Mouse (Mus musculus): ENCODE measurements at regions not wholly inside any gene's neighbourhood (a gene's known extent, or its start where the extent isn't known, plus 50 kb on each side); places are given as distances from the start of the nearest gene placed in this dataset.

DNA sequence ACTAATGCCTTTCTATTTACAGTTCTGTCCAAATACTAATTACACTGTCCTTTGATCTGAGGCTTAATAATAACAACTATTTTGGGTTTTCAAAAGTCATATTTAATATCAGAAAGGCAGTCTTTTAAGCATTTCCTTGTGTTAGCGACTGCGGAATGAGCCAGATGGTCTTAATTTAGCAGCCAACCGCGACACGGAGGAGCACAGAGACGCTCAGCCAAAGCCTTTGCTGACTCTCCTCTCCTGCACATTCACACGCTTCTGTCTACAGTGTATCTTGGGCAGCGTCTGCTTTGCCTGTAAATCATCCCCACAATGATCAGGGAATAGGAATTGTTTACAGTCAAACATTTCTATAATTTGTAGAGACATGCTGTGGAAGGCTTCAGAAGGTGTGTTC lies 201.1 kb downstream of the Zfp462 start:
- Histone ChIP-seq H3K4me2 (ENCODE audit: low read depth, low read length) (0 out of 2 replicates have a peak overlapping the region, but pooled peaks have one; percentile 3), H3K4me1 (ENCODE audit: control insufficient read depth, insufficient read depth, low read length) (no peaks in the 10 kb centered on the region), H3K36me3 (replicated peaks; ENCODE audit: control insufficient read depth, insufficient read depth, low read depth, low read length) (no peaks in the 10 kb centered on the region), H3K9me3 (replicated peaks; ENCODE audit: control insufficient read depth, low read length) (no peaks in the 10 kb centered on the region), H3K4me3 (ENCODE audit: low read depth, low read length) (no peak overlapping the region), H3K27ac (replicated peaks; ENCODE audit: low read depth, low read length) (no peak overlapping the region), H3K9ac (replicated peaks; ENCODE audit: low read length) (no peak overlapping the region), H3K27me3 (ENCODE audit: control insufficient read depth, insufficient read depth, low read length) (no peaks in the 10 kb centered on the region)
- WGBS: 24% methylated on average over 8 of the region's 8 CpGs
- DNase-seq (ENCODE audit: low spot score) (peak; percentile 75), ATAC-seq (replicated peaks; ENCODE audit: insufficient number of reproducible peaks, low FRiP score, low TSS enrichment, low read depth) (no peak)

DNA sequence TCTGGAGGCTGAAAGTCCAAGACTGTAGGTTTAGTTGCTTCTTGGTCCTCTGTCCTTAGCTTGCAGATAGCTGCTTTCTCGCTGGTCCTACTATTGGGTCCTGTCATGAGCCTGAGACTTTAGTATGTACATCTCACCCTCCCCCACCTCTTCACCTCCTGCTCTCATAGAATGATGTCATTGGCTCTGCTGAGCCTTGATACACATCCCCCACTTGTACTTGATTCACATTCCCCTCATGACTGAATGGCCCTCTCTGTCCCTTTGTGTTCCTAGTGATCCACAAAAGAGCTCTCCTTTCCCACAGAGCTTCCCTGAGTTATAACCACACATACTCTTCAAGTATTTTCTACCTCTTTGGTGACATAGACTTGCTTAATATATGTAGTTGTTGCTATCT lies 201.5 kb upstream of the Rad23b start:
- no peak for DNase-seq (ENCODE audit: low spot score)
- no peak overlapping the region for H3K27ac ChIP-seq (replicated peaks; ENCODE audit: low read depth, low read length)
- no peak overlapping the region for H3K4me2 ChIP-seq (ENCODE audit: low read depth, low read length)
- ATAC-seq (replicated peaks; ENCODE audit: insufficient number of reproducible peaks, low FRiP score, low TSS enrichment, low read depth): no peak
- no peaks in the 10 kb centered on the region for H3K4me1 ChIP-seq (ENCODE audit: control insufficient read depth, insufficient read depth, low read length)
- no peaks in the 10 kb centered on the region for H3K36me3 ChIP-seq (replicated peaks; ENCODE audit: control insufficient read depth, insufficient read depth, low read depth, low read length)
- WGBS: 91% methylated on average over 1 of the region's 1 CpGs
- H3K9me3 ChIP-seq (replicated peaks; ENCODE audit: control insufficient read depth, low read length): no peaks in the 10 kb centered on the region
- H3K9ac ChIP-seq (replicated peaks; ENCODE audit: low read length): no peak overlapping the region
- no peaks in the 10 kb centered on the region for H3K27me3 ChIP-seq (ENCODE audit: control insufficient read depth, insufficient read depth, low read length)
- H3K4me3 ChIP-seq (ENCODE audit: low read depth, low read length): no peak overlapping the region

GRCm38 (mm10) chr4:55154556-55154955 lies 195.3 kb upstream of the Rad23b start:
- Histone ChIP-seq H3K4me1 (ENCODE audit: control insufficient read depth, insufficient read depth, low read length) (no peaks in the 10 kb centered on the region), H3K27me3 (ENCODE audit: control insufficient read depth, insufficient read depth, low read length) (no peaks in the 10 kb centered on the region), H3K4me2 (ENCODE audit: low read depth, low read length) (no peak overlapping the region), H3K4me3 (ENCODE audit: low read depth, low read length) (no peak overlapping the region), H3K36me3 (replicated peaks; ENCODE audit: control insufficient read depth, insufficient read depth, low read depth, low read length) (no peaks in the 10 kb centered on the region), H3K27ac (replicated peaks; ENCODE audit: low read depth, low read length) (no peak overlapping the region), H3K9me3 (replicated peaks; ENCODE audit: control insufficient read depth, low read length) (no peaks in the 10 kb centered on the region), H3K9ac (replicated peaks; ENCODE audit: low read length) (no peak overlapping the region)
- DNase-seq (ENCODE audit: low spot score): no peak
- WGBS: 86% methylated on average over 3 of the region's 3 CpGs
- no peak for ATAC-seq (replicated peaks; ENCODE audit: insufficient number of reproducible peaks, low FRiP score, low TSS enrichment, low read depth)

DNA sequence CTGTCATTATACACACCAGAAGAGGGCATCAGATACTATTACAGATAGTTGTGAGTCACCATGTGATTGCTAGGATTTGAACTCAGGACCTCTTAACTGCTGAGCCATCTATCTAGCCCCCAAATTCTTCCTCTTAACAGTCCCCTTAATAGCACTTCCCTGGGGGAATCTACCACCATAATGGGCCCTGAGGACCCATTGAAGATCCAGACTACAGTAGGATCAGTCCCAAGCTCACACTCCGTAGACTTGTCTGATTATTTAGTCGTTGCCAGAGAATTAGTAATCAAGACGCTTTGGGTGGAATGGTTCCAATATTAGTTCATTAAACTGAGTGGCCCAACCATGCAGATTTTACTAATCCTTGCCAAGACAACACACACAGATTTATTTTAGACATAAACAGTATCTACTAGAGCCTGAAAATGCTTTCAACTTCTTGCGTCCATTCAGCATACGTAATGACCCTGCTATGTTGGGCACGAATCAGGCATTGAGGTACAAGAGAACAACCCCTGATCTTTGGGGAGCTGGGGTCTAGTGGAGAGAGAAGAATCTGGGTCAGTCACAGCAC lies 191.6 kb upstream of the Rad23b start:
- Histone ChIP-seq H3K4me1 (ENCODE audit: control insufficient read depth, insufficient read depth, low read length) (no peaks in the 10 kb centered on the region), H3K4me3 (ENCODE audit: low read depth, low read length) (no peak overlapping the region), H3K27me3 (ENCODE audit: control insufficient read depth, insufficient read depth, low read length) (no peaks in the 10 kb centered on the region), H3K27ac (replicated peaks; ENCODE audit: low read depth, low read length) (no peak overlapping the region), H3K4me2 (ENCODE audit: low read depth, low read length) (no peak overlapping the region), H3K9me3 (replicated peaks; ENCODE audit: control insufficient read depth, low read length) (no peaks in the 10 kb centered on the region), H3K9ac (replicated peaks; ENCODE audit: low read length) (no peak overlapping the region), H3K36me3 (replicated peaks; ENCODE audit: control insufficient read depth, insufficient read depth, low read depth, low read length) (no peaks in the 10 kb centered on the region)
- whole genome bisulfite sequencing: 93% methylated on average over 6 of the region's 6 CpGs
- ATAC-seq (replicated peaks; ENCODE audit: insufficient number of reproducible peaks, low FRiP score, low TSS enrichment, low read depth) (no peak), DNase-seq (ENCODE audit: low spot score) (no peak)

DNA sequence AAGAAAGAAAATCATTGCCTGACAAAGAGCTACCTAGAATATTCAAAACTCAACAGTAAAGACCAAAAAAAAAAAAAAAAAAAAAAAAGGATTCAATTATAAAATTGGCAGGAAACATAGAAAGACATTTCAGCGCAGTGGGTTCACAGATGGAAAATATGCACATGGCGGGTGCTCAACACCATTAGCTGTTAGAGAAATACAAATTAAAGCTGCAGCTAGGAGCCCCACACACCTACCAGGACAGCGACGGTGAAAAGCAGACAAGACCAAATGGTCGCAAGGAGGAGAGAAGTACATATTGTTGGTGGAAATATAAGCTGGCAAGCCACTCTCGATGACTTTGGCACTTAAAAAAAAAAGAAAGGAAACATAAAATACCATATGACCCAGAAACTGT lies 183.6 kb upstream of the Rad23b start:
- Histone ChIP-seq H3K9me3 (replicated peaks; ENCODE audit: control insufficient read depth, low read length) (no peaks in the 10 kb centered on the region), H3K27me3 (ENCODE audit: control insufficient read depth, insufficient read depth, low read length) (no peaks in the 10 kb centered on the region), H3K4me2 (ENCODE audit: low read depth, low read length) (no peak overlapping the region), H3K36me3 (replicated peaks; ENCODE audit: control insufficient read depth, insufficient read depth, low read depth, low read length) (no peaks in the 10 kb centered on the region), H3K27ac (replicated peaks; ENCODE audit: low read depth, low read length) (no peak overlapping the region), H3K9ac (replicated peaks; ENCODE audit: low read length) (no peak overlapping the region), H3K4me1 (ENCODE audit: control insufficient read depth, insufficient read depth, low read length) (no peaks in the 10 kb centered on the region), H3K4me3 (ENCODE audit: low read depth, low read length) (no peak overlapping the region)
- WGBS: 93% methylated on average over 6 of the region's 6 CpGs
- no peak for ATAC-seq (replicated peaks; ENCODE audit: insufficient number of reproducible peaks, low FRiP score, low TSS enrichment, low read depth)
- DNase-seq (ENCODE audit: low spot score): no peak

DNA sequence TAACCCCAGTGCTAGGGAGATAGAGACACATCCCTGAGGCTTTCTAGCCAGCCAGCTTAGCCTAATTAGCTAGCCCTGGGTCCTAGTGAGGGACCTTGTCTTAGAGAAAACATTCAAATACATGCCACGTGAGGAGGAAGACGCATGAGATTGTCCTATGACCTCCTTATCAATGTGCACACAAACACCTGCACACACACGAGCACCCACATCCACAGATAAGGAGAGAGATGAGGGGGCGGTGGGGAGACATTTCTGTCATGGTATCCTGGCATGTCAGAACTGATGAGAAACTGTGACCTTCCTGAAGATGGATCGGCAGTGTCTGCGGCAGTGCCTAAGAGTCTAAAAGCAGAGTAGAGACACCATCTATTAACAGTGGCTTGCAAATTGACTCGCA lies 180.8 kb upstream of the Rad23b start:
- no peaks in the 10 kb centered on the region for H3K4me1 ChIP-seq (ENCODE audit: control insufficient read depth, insufficient read depth, low read length)
- H3K27ac ChIP-seq (replicated peaks; ENCODE audit: low read depth, low read length): no peak overlapping the region
- WGBS: 79% methylated on average over 7 of the region's 7 CpGs
- H3K9me3 ChIP-seq (replicated peaks; ENCODE audit: control insufficient read depth, low read length): no peaks in the 10 kb centered on the region
- H3K4me3 ChIP-seq (ENCODE audit: low read depth, low read length): no peak overlapping the region
- ATAC-seq (replicated peaks; ENCODE audit: insufficient number of reproducible peaks, low FRiP score, low TSS enrichment, low read depth) (no peak), DNase-seq (ENCODE audit: low spot score) (no peak)
- no peak overlapping the region for H3K9ac ChIP-seq (replicated peaks; ENCODE audit: low read length)
- H3K27me3 ChIP-seq (ENCODE audit: control insufficient read depth, insufficient read depth, low read length): no peaks in the 10 kb centered on the region
- H3K36me3 ChIP-seq (replicated peaks; ENCODE audit: control insufficient read depth, insufficient read depth, low read depth, low read length): no peaks in the 10 kb centered on the region
- no peak overlapping the region for H3K4me2 ChIP-seq (ENCODE audit: low read depth, low read length)

GRCm38 (mm10) chr4:55172334-55172891 lies 177.4 kb upstream of the Rad23b start:
- H3K4me3 ChIP-seq (ENCODE audit: low read depth, low read length): no peak overlapping the region
- H3K9me3 ChIP-seq (replicated peaks; ENCODE audit: control insufficient read depth, low read length): no peaks in the 10 kb centered on the region
- no peak overlapping the region for H3K4me2 ChIP-seq (ENCODE audit: low read depth, low read length)
- no peaks in the 10 kb centered on the region for H3K4me1 ChIP-seq (ENCODE audit: control insufficient read depth, insufficient read depth, low read length)
- H3K9ac ChIP-seq (replicated peaks; ENCODE audit: low read length): no peak overlapping the region
- H3K27ac ChIP-seq (replicated peaks; ENCODE audit: low read depth, low read length): no peak overlapping the region
- DNase-seq (ENCODE audit: low spot score) (no peak), ATAC-seq (replicated peaks; ENCODE audit: insufficient number of reproducible peaks, low FRiP score, low TSS enrichment, low read depth) (no peak)
- H3K36me3 ChIP-seq (replicated peaks; ENCODE audit: control insufficient read depth, insufficient read depth, low read depth, low read length): no peaks in the 10 kb centered on the region
- H3K27me3 ChIP-seq (ENCODE audit: control insufficient read depth, insufficient read depth, low read length): no peaks in the 10 kb centered on the region
- WGBS: 90% methylated on average over 6 of the region's 6 CpGs

GRCm38 (mm10) chr4:55176026-55176425 lies 173.8 kb upstream of the Rad23b start:
- ATAC-seq (replicated peaks; ENCODE audit: insufficient number of reproducible peaks, low FRiP score, low TSS enrichment, low read depth) (no peak), DNase-seq (ENCODE audit: low spot score) (no peak)
- H3K36me3 ChIP-seq (replicated peaks; ENCODE audit: control insufficient read depth, insufficient read depth, low read depth, low read length): no peaks in the 10 kb centered on the region
- H3K4me2 ChIP-seq (ENCODE audit: low read depth, low read length): no peak overlapping the region
- H3K9me3 ChIP-seq (replicated peaks; ENCODE audit: control insufficient read depth, low read length): no peaks in the 10 kb centered on the region
- H3K4me3 ChIP-seq (ENCODE audit: low read depth, low read length): no peak overlapping the region
- WGBS: 61% methylated on average over 3 of the region's 3 CpGs
- no peak overlapping the region for H3K27ac ChIP-seq (replicated peaks; ENCODE audit: low read depth, low read length)
- no peaks in the 10 kb centered on the region for H3K27me3 ChIP-seq (ENCODE audit: control insufficient read depth, insufficient read depth, low read length)
- H3K9ac ChIP-seq (replicated peaks; ENCODE audit: low read length): no peak overlapping the region
- no peaks in the 10 kb centered on the region for H3K4me1 ChIP-seq (ENCODE audit: control insufficient read depth, insufficient read depth, low read length)
